Mouse (Mus musculus) liver, embryonic 14.5 days (tissue): ENCODE results near the gene Mon1b.

Experiments
- CTCF ChIP-seq: IDR thresholded peaks from 2 replicates; pipeline ENCODE4 v1.5.1; 2016; ENCODE audit warnings: antibody characterized with exemption, low read depth, control low read depth
- EP300 ChIP-seq: IDR thresholded peaks from 2 replicates; pipeline ENCODE4 v1.6.1; 2016; ENCODE audit warnings: antibody characterized with exemption, low read depth

DNA sequence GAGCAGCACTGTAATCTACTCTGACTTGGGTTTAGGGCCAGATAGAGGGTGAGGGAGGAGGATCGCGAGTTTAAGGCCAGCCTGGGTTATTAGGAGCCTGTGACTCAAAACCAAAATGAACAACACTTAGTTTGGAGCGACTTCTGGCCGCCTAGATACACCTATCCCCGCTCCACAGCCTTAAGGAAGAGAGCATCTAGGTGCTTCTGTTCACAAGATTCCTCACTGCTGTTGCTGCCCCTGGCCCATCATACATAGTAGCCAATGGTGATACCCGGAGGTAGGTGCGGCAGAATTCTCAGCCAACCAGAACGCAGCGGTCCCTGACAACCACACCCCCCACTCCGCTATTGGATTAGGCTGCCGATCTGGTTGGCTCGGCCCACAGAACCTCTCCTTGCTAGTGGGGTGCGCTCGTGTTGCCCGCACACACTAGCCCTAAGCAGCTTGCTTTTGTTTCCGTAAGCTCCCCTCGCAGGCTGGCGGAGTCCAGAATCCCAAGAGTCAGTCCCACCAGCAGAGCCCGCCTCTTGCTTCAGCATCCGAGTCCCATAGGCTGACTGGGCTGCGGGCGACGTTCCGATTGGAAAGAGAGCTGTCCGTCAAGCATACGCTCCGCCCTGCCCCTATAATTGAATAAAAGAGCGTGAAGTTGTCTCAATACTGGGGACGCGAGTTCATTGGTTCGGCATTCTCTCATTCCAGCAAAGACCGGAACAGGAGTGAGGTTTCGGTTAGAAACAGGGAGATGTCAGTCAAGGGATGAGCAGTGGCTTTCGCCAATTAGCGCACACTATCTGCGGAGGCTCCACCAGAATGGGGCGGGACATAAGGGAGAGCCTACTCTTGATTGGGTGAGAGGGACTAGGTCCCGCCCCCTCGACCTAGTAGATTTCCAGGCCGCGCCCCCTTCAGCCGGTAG, at the start of gene Mon1b:
- TF ChIP-seq CTCF (no peak), EP300 (0 out of 2 replicates have a peak, but pooled peaks have one; percentile 19)
